Mouse (Mus musculus): Measurements from ENCODE around the gene Uprt. TPM values are rescaled to one million over a fixed set of nuclear protein-coding genes. Genes with fewer than 3 reads are reported as not detected.

Uprt gene
- polyA plus RNA-seq, 1 experiment from 2014 or later, result 3.5 TPM

GRCm38 (mm10) chrX:104488870-104489467 lies 6.4 kb downstream of the Uprt start:
- no peak overlapping the region for H3K4me2 ChIP-seq (ENCODE audit: low read depth, low read length)
- no peaks in the 10 kb centered on the region for H3K36me3 ChIP-seq (ENCODE audit: control insufficient read depth, insufficient read depth, low read length)
- no peaks in the 10 kb centered on the region for H3K27me3 ChIP-seq (ENCODE audit: control insufficient read depth, insufficient read depth, low read length)
- no peak overlapping the region for H3K27ac ChIP-seq (ENCODE audit: low read depth, low read length)
- WGBS, result 85% methylated on average over 4 of the region's 4 CpGs
- H3K9ac ChIP-seq (replicated peaks; ENCODE audit: low read depth, low read length), result no peak overlapping the region
- H3K9me3 ChIP-seq (ENCODE audit: control insufficient read depth, low read length), result no peaks in the 10 kb centered on the region
- no peak for ATAC-seq (ENCODE audit: low read depth)
- H3K4me1 ChIP-seq (ENCODE audit: control insufficient read depth, insufficient read depth, low read length), result no peaks in the 10 kb centered on the region
- no peak overlapping the region for H3K4me3 ChIP-seq (ENCODE audit: low read depth, low read length)

DNA sequence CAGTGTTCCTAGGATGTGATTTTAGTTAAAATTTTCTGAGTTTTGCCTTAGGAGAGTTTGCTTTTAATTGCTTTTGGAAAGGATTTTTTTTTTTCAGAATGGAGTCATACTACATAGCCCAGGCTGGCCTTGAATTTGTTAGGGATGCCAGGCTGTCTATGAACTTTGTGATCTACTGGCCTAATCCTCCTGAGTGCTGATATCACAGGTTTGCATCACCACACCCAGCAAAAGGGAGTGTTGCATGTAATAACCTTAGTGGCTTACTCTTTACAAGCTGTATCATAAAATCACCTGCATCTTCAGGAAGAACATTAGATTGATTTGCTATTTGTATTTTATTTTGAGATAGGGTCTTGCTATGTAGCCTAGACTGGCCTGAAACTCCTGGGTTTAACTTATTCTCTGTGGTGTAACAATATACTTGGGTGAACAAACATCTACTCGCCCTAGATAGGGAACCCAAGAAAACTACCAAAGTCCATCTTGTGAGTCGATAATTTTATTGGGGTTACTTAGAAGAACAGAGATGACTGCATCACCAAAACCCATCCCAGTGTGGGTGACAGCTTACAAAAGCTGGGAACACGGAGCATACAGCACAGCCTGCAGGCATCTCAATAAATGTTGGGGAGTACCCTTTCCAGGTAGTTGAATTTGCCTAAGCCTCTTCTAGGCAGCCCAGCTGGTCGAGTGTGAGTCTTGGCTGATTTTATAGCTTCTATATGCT lies 7.2 kb downstream of the Uprt start:
- Histone ChIP-seq H3K4me1 (ENCODE audit: control insufficient read depth, insufficient read depth, low read length) (no peaks in the 10 kb centered on the region), H3K27ac (ENCODE audit: low read depth, low read length) (no peak overlapping the region), H3K9ac (replicated peaks; ENCODE audit: low read depth, low read length) (no peak overlapping the region), H3K36me3 (ENCODE audit: control insufficient read depth, insufficient read depth, low read length) (no peaks in the 10 kb centered on the region), H3K4me3 (ENCODE audit: low read depth, low read length) (no peak overlapping the region), H3K27me3 (ENCODE audit: control insufficient read depth, insufficient read depth, low read length) (no peaks in the 10 kb centered on the region), H3K4me2 (ENCODE audit: low read depth, low read length) (no peak overlapping the region), H3K9me3 (ENCODE audit: control insufficient read depth, low read length) (no peaks in the 10 kb centered on the region)
- WGBS, result 44% methylated on average over 4 of the region's 4 CpGs
- ATAC-seq (ENCODE audit: low read depth), result no peak

- H3K27ac ChIP-seq (ENCODE audit: low read depth, low read length), result no peak overlapping the region
- no peaks in the 10 kb centered on the region for H3K9me3 ChIP-seq (ENCODE audit: control insufficient read depth, low read length)
- no peak overlapping the region for H3K9ac ChIP-seq (replicated peaks; ENCODE audit: low read depth, low read length)
- H3K36me3 ChIP-seq (ENCODE audit: control insufficient read depth, insufficient read depth, low read length), result no peaks in the 10 kb centered on the region
- H3K4me1 ChIP-seq (ENCODE audit: control insufficient read depth, insufficient read depth, low read length), result no peaks in the 10 kb centered on the region
- H3K27me3 ChIP-seq (ENCODE audit: control insufficient read depth, insufficient read depth, low read length), result no peaks in the 10 kb centered on the region
- WGBS, result 75% methylated on average over 5 of the region's 5 CpGs
- no peak overlapping the region for H3K4me3 ChIP-seq (ENCODE audit: low read depth, low read length)
- no peak overlapping the region for H3K4me2 ChIP-seq (ENCODE audit: low read depth, low read length)
- ATAC-seq (ENCODE audit: low read depth), result no peak
These were observed 19.1 kb downstream of the Uprt start for GRCm38 (mm10) chrX:104501765-104502164.

DNA sequence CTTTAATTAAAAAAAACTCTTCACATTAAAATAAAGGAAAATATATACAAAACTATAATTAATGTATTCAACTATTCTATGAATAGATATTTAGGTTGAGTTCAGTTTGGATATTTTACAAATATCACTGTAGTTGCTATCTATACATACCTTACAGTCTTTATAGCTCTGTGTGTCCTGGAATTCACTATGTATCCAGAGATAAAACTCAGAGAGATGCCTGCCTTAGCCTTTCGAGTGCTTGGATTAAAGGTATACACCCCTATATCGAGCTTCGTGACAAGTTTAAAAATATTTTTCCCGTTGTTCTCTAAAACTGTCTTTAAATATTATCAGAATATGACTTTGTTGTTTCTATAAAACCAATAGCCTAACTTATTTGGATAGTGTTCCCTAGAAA lies 60.0 kb downstream of the Uprt start:
- H3K4me2 ChIP-seq (ENCODE audit: low read depth, low read length), result no peak overlapping the region
- no peak for ATAC-seq (ENCODE audit: low read depth)
- no peaks in the 10 kb centered on the region for H3K27me3 ChIP-seq (ENCODE audit: control insufficient read depth, insufficient read depth, low read length)
- H3K4me1 ChIP-seq (ENCODE audit: control insufficient read depth, insufficient read depth, low read length), result no peaks in the 10 kb centered on the region
- 94% methylated on average over 4 of the region's 4 CpGs for WGBS
- H3K9me3 ChIP-seq (ENCODE audit: control insufficient read depth, low read length), result no peaks in the 10 kb centered on the region
- H3K9ac ChIP-seq (replicated peaks; ENCODE audit: low read depth, low read length), result no peak overlapping the region
- no peak overlapping the region for H3K4me3 ChIP-seq (ENCODE audit: low read depth, low read length)
- H3K36me3 ChIP-seq (ENCODE audit: control insufficient read depth, insufficient read depth, low read length), result no peaks in the 10 kb centered on the region
- no peak overlapping the region for H3K27ac ChIP-seq (ENCODE audit: low read depth, low read length)

- Histone ChIP-seq H3K27me3 (ENCODE audit: control insufficient read depth, insufficient read depth, low read length) (no peaks in the 10 kb centered on the region), H3K4me2 (ENCODE audit: low read depth, low read length) (no peak overlapping the region), H3K27ac (ENCODE audit: low read depth, low read length) (no peak overlapping the region), H3K4me3 (ENCODE audit: low read depth, low read length) (no peak overlapping the region), H3K9me3 (ENCODE audit: control insufficient read depth, low read length) (no peaks in the 10 kb centered on the region), H3K4me1 (ENCODE audit: control insufficient read depth, insufficient read depth, low read length) (no peaks in the 10 kb centered on the region), H3K36me3 (ENCODE audit: control insufficient read depth, insufficient read depth, low read length) (no peaks in the 10 kb centered on the region), H3K9ac (replicated peaks; ENCODE audit: low read depth, low read length) (no peak overlapping the region)
- 77% methylated on average over 4 of the region's 4 CpGs for WGBS
- ATAC-seq (ENCODE audit: low read depth), result no peak
These were observed 61.4 kb downstream of the Uprt start for GRCm38 (mm10) chrX:104543919-104544595.

- Histone ChIP-seq H3K27me3 (ENCODE audit: control insufficient read depth, insufficient read depth, low read length) (no peaks in the 10 kb centered on the region), H3K9me3 (ENCODE audit: control insufficient read depth, low read length) (no peaks in the 10 kb centered on the region), H3K27ac (ENCODE audit: low read depth, low read length) (no peak overlapping the region), H3K9ac (replicated peaks; ENCODE audit: low read depth, low read length) (no peak overlapping the region), H3K4me3 (ENCODE audit: low read depth, low read length) (no peak overlapping the region), H3K4me2 (ENCODE audit: low read depth, low read length) (no peak overlapping the region), H3K4me1 (ENCODE audit: control insufficient read depth, insufficient read depth, low read length) (no peaks in the 10 kb centered on the region), H3K36me3 (ENCODE audit: control insufficient read depth, insufficient read depth, low read length) (no peaks in the 10 kb centered on the region)
- 88% methylated on average over 1 of the region's 1 CpGs for WGBS
- no peak for ATAC-seq (ENCODE audit: low read depth)
These were observed 62.7 kb downstream of the Uprt start for GRCm38 (mm10) chrX:104545283-104545682.

Other genes with a start within 250 kb of the Uprt start
- 12.2 and 14.1 TPM in 2 replicates for gene Abcb7, start 69.0 kb upstream of the Uprt start, polyA plus RNA-seq (2014; fragmentation: Nextera tagmentation; extraction: Ambion mirVana)
- gene Zdhhc15, start 188.2 kb downstream of the Uprt start, polyA plus RNA-seq (2014; fragmentation: Nextera tagmentation; extraction: Ambion mirVana), result 5.3 and 7.0 TPM in 2 replicates

Measured in neural tube, embryonic 14.5 days (tissue).